Mouse (Mus musculus): ENCODE data around the gene Tlr7. TPM values are rescaled to one million over a fixed set of nuclear protein-coding genes. Genes with fewer than 3 reads are reported as not detected.
"Not testable (repeated sequence)": the region's sequence is repeated elsewhere in the genome, so short reads cannot be mapped to it uniquely, and the experiment has no call there.

The Tlr7 gene
- polyA plus RNA-seq, 1 experiment from 2014 or later = 0.16 TPM

- H3K36me3 ChIP-seq (replicated peaks) = no peaks in the 10 kb centered on the region
- no peaks in the 10 kb centered on the region for H3K9me3 ChIP-seq
- H3K4me1 ChIP-seq = no peaks in the 10 kb centered on the region
- H3K27ac ChIP-seq (replicated peaks) = no peak overlapping the region
- peak; percentile 9 for DNase-seq (ENCODE audit: low spot score)
- WGBS = 79% methylated on average over 1 of the region's 1 CpGs
- H3K4me3 ChIP-seq = no peak overlapping the region
- peaks cover 78% of the 10 kb centered on the region for H3K27me3 ChIP-seq (replicated peaks; ENCODE audit: low read depth, poor library complexity, severe bottlenecking)
Observed at GRCm38 (mm10) chrX:167332607-167333006, 2.2 kb upstream of the Tlr7 start.

GRCm38 (mm10) chrX:167330993-167331392, 635 bp upstream of the Tlr7 start:
- Histone ChIP-seq H3K4me1 (no peaks in the 10 kb centered on the region), H3K27ac (replicated peaks) (no peak overlapping the region), H3K36me3 (replicated peaks) (no peaks in the 10 kb centered on the region), H3K9me3 (no peaks in the 10 kb centered on the region), H3K4me3 (no peak overlapping the region), H3K27me3 (replicated peaks; ENCODE audit: low read depth, poor library complexity, severe bottlenecking) (peaks cover 83% of the 10 kb centered on the region)
- WGBS = 81% methylated on average over 4 of the region's 4 CpGs
- DNase-seq (ENCODE audit: low spot score) = no peak

- no peak overlapping the region for H3K27ac ChIP-seq (replicated peaks)
- H3K4me1 ChIP-seq = no peaks in the 10 kb centered on the region
- no peak overlapping the region for H3K4me3 ChIP-seq
- WGBS = 91% methylated on average over 1 of the region's 1 CpGs
- H3K27me3 ChIP-seq (replicated peaks; ENCODE audit: low read depth, poor library complexity, severe bottlenecking) = peaks cover 83% of the 10 kb centered on the region
- no peaks in the 10 kb centered on the region for H3K9me3 ChIP-seq
- H3K36me3 ChIP-seq (replicated peaks) = no peaks in the 10 kb centered on the region
- no peak for DNase-seq (ENCODE audit: low spot score)
Observed at GRCm38 (mm10) chrX:167329620-167330019, 738 bp downstream of the Tlr7 start.

DNA sequence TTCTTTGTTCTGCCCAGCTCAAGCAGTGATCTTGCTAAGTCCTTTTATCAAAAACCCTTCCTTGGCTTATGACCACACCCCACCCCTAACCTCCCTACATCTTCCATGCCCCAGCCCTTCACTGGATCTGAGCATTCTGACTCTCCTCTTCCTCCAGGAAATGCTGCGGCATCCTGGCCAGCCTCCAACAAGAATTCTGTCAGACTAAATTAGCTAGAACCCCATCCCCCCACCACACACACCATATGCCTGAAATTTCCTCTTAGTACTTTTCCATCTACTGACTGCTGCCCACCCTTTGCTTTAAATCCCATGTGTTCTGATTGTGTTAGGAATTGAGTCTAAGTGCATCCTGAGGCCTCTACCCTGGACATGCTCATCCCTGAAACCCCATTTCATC, 1.3 kb downstream of the Tlr7 start:
- no peak overlapping the region for H3K4me3 ChIP-seq
- no peak for DNase-seq (ENCODE audit: low spot score)
- H3K9me3 ChIP-seq = no peaks in the 10 kb centered on the region
- 70% methylated on average over 1 of the region's 1 CpGs for WGBS
- no peaks in the 10 kb centered on the region for H3K4me1 ChIP-seq
- H3K36me3 ChIP-seq (replicated peaks) = no peaks in the 10 kb centered on the region
- peaks cover 78% of the 10 kb centered on the region for H3K27me3 ChIP-seq (replicated peaks; ENCODE audit: low read depth, poor library complexity, severe bottlenecking)
- H3K27ac ChIP-seq (replicated peaks) = no peak overlapping the region

- H3K4me1 ChIP-seq = no peaks in the 10 kb centered on the region
- H3K4me3 ChIP-seq = no peak overlapping the region
- no peaks in the 10 kb centered on the region for H3K36me3 ChIP-seq (replicated peaks)
- no peak overlapping the region for H3K27ac ChIP-seq (replicated peaks)
- no peak for DNase-seq (ENCODE audit: low spot score)
- 91% methylated on average over 3 of the region's 3 CpGs for WGBS
- no peaks in the 10 kb centered on the region for H3K9me3 ChIP-seq
- H3K27me3 ChIP-seq (replicated peaks; ENCODE audit: low read depth, poor library complexity, severe bottlenecking) = peaks cover 73% of the 10 kb centered on the region
Observed at GRCm38 (mm10) chrX:167328519-167328918, 1.8 kb downstream of the Tlr7 start.

GRCm38 (mm10) chrX:167323742-167324141, 6.6 kb downstream of the Tlr7 start:
- Histone ChIP-seq H3K27me3 (replicated peaks; ENCODE audit: low read depth, poor library complexity, severe bottlenecking) (peaks cover 85% of the 10 kb centered on the region), H3K9me3 (no peaks in the 10 kb centered on the region), H3K27ac (replicated peaks) (no peak overlapping the region), H3K4me1 (no peaks in the 10 kb centered on the region), H3K36me3 (replicated peaks) (no peaks in the 10 kb centered on the region), H3K4me3 (no peak overlapping the region)
- 44% methylated on average over 1 of the region's 1 CpGs for WGBS
- no peak for DNase-seq (ENCODE audit: low spot score)

GRCm38 (mm10) chrX:167321233-167321806, 9.0 kb downstream of the Tlr7 start:
- no peaks in the 10 kb centered on the region for H3K9me3 ChIP-seq
- H3K4me3 ChIP-seq = no peak overlapping the region
- DNase-seq (ENCODE audit: low spot score) = no peak
- peaks cover 87% of the 10 kb centered on the region for H3K27me3 ChIP-seq (replicated peaks; ENCODE audit: low read depth, poor library complexity, severe bottlenecking)
- H3K36me3 ChIP-seq (replicated peaks) = no peaks in the 10 kb centered on the region
- no peak overlapping the region for H3K27ac ChIP-seq (replicated peaks)
- no peaks in the 10 kb centered on the region for H3K4me1 ChIP-seq
- WGBS = 64% methylated on average over 4 of the region's 4 CpGs

- Histone ChIP-seq H3K4me3 (no peak overlapping the region), H3K36me3 (replicated peaks) (no peaks in the 10 kb centered on the region), H3K27ac (replicated peaks) (no peak overlapping the region), H3K9me3 (no peaks in the 10 kb centered on the region), H3K4me1 (no peaks in the 10 kb centered on the region), H3K27me3 (replicated peaks; ENCODE audit: low read depth, poor library complexity, severe bottlenecking) (peaks cover 92% of the 10 kb centered on the region)
- 64% methylated on average over 4 of the region's 4 CpGs for WGBS
- DNase-seq (ENCODE audit: low spot score) = no peak
Observed at GRCm38 (mm10) chrX:167318819-167319396, 11.4 kb downstream of the Tlr7 start.

GRCm38 (mm10) chrX:167315766-167316165, 14.6 kb downstream of the Tlr7 start:
- Histone ChIP-seq H3K4me3 (no peak overlapping the region), H3K4me1 (no peaks in the 10 kb centered on the region), H3K36me3 (replicated peaks) (no peaks in the 10 kb centered on the region), H3K9me3 (no peaks in the 10 kb centered on the region), H3K27ac (replicated peaks) (no peak overlapping the region), H3K27me3 (replicated peaks; ENCODE audit: low read depth, poor library complexity, severe bottlenecking) (peaks cover 94% of the 10 kb centered on the region)
- 76% methylated on average over 5 of the region's 5 CpGs for WGBS
- DNase-seq (ENCODE audit: low spot score) = no peak

GRCm38 (mm10) chrX:167315093-167315726, 15.1 kb downstream of the Tlr7 start:
- Histone ChIP-seq H3K4me1 (no peaks in the 10 kb centered on the region), H3K27ac (replicated peaks) (no peak overlapping the region), H3K9me3 (no peaks in the 10 kb centered on the region), H3K36me3 (replicated peaks) (no peaks in the 10 kb centered on the region), H3K4me3 (no peak overlapping the region), H3K27me3 (replicated peaks; ENCODE audit: low read depth, poor library complexity, severe bottlenecking) (peaks cover 91% of the 10 kb centered on the region)
- WGBS = 79% methylated on average over 4 of the region's 4 CpGs
- DNase-seq (ENCODE audit: low spot score) = no peak

DNA sequence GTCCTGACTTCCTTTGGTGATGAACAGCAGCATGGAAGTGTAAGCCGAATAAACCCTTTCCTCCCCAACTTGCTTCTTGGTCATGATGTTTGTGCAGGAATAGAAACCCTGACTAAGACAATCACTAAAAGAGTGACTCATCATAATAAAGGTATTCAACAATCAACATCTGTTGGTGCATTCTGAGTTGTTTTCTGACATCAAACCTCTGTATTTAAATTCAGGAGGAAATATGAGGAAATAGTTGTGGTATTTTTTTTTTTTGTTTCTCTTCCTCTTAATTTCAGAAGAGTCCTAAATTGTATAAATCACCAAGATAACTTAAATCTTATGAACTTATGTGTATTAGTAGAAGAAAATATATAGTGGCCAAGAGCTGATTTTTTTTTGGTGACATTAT, 28.3 kb downstream of the Tlr7 start:
- not testable (repeated sequence) for H3K4me3 ChIP-seq; DNase-seq (ENCODE audit: low spot score); H3K27ac ChIP-seq (replicated peaks); H3K9me3 ChIP-seq; H3K4me1 ChIP-seq; H3K36me3 ChIP-seq (replicated peaks)
- WGBS = 62% methylated on average over 1 of the region's 1 CpGs
- H3K27me3 ChIP-seq (replicated peaks; ENCODE audit: low read depth, poor library complexity, severe bottlenecking) = peaks cover 32% of the 10 kb centered on the region

- peaks cover 61% of the 10 kb centered on the region for H3K27me3 ChIP-seq (replicated peaks; ENCODE audit: low read depth, poor library complexity, severe bottlenecking)
Observed at GRCm38 (mm10) chrX:167276953-167277352, 53.4 kb downstream of the Tlr7 start.

GRCm38 (mm10) chrX:167276551-167276950, 53.8 kb downstream of the Tlr7 start:
- Histone ChIP-seq H3K27me3 (replicated peaks; ENCODE audit: low read depth, poor library complexity, severe bottlenecking) (peaks cover 57% of the 10 kb centered on the region), H3K4me3 (peak overlapping the region; percentile 16; the same call in 1 of the 2 replicates), H3K4me1 (no peaks in the 10 kb centered on the region), H3K36me3 (replicated peaks) (no peaks in the 10 kb centered on the region), H3K27ac (replicated peaks) (no peak overlapping the region), H3K9me3 (no peaks in the 10 kb centered on the region)
- WGBS = 58% methylated on average over 10 of the region's 10 CpGs
- DNase-seq (ENCODE audit: low spot score) = peak; percentile 10

More at GRCm38 (mm10) chrX:167276953-167277352, 53.4 kb downstream of the Tlr7 start:
- WGBS = 22% methylated on average over 9 of the region's 9 CpGs
- no peak overlapping the region for H3K27ac ChIP-seq (replicated peaks)
- H3K4me1 ChIP-seq = no peaks in the 10 kb centered on the region
- peak overlapping the region; percentile 16; the same call in 1 of the 2 replicates for H3K4me3 ChIP-seq
- H3K9me3 ChIP-seq = no peaks in the 10 kb centered on the region
- DNase-seq (ENCODE audit: low spot score) = peak; percentile 73
- H3K36me3 ChIP-seq (replicated peaks) = no peaks in the 10 kb centered on the region

Measured in embryonic facial prominence, embryonic 10.5 days (tissue).